ENCODE assay signal across 9 mouse cellular contexts in the genomic region with DNA sequence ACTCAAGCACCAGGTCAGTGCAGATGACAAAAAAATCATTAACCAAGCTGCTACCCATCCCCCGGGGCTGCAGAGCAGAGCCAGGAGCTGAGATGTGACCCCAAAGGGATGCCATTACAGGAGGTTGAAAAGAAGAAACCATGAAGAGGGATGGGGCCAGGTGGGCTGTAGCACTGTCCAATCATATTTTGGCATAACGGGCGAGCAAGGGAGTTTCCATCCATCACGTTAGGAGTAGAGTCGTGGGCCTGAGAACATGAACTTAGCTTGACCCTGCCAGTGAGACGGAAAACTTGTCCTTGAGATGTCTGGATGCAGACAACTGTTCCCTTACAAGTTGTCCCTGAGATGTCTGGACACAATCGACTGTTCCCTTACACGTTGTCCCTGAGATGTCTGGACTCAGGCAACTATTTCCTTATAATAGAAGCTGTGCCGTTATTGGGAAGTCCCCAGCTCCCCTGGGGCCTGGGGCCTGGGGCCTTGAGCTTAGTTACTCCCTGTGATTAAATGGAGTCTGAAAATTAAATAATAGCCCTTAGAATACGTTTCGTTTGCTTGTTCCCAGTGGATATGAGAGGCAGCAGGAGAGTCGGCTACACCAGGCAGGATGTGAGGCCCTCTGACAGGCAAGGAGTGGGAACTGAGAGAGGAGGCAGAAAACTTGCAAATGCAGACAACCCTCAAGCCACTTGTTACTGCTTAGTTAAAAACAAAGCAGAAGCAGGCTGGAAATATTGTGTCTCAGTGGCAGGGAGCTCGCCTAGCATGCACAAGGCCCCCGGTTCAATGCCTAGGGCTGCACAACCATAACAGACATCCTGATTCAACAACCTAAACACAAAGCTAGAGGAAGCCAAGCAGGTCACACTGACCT. TPM values are rescaled to one million over a fixed set of nuclear protein-coding genes. Genes with fewer than 3 reads are reported as not detected.
A peak's percentile ranks its signal among the peaks of the same experiment; 100 is the strongest.
DNase-seq lines count a peak whose midpoint lies in the region; ATAC-seq and TF ChIP-seq lines count a peak whose summit lies in the region.
"Had no signal": no experiment of that assay in that cellular context is flagged by ENCODE, and none has a peak within 500 bp of the region (broad histone marks: within the 10 kb centered on the region; RNA-seq: fewer than 3 reads in every experiment).

No protein-coding gene starts in this region.

- TF ChIP-seq POLR2A in bone marrow macrophage, adult 2 months (IDR thresholded peaks at IDR 0.05; ENCODE audit: borderline replicate concordance, low read depth, low read length) = no peak

- H3K4me1 ChIP-seq in bone marrow macrophage, adult 2 months (ENCODE audit: control insufficient read depth, insufficient read depth, low read length) = peaks cover 42% of the 10 kb centered on the region
- no peaks in the 10 kb centered on the region; the same call in 1 of the 2 replicates for H3K4me1 ChIP-seq in hindbrain, embryonic 16.5 days (ENCODE audit: control insufficient read depth, insufficient read depth, low read depth, low read length)

- no peaks in the 10 kb centered on the region for H3K9me3 ChIP-seq in hindbrain, embryonic 16.5 days (ENCODE audit: control insufficient read depth, low read length)
- H3K9me3 ChIP-seq: hindbrain, embryonic 13.5 days had no signal

- no peak overlapping the region for H3K4me3 ChIP-seq in layer of hippocampus, adult 2 months
- H3K4me3 ChIP-seq in bone marrow macrophage, adult 2 months (ENCODE audit: insufficient read depth, low read length) = no peak overlapping the region
- H3K4me3 ChIP-seq in hindbrain, embryonic 16.5 days (ENCODE audit: low read length) = no peak overlapping the region
- H3K4me3 ChIP-seq: hindbrain, embryonic 13.5 days had no signal

- H3K4me2 ChIP-seq in hindbrain, embryonic 16.5 days (ENCODE audit: low read length) = no peak overlapping the region
- H3K4me2 ChIP-seq: hindbrain, embryonic 13.5 days had no signal

- no peaks in the 10 kb centered on the region for H3K27me3 ChIP-seq in hindbrain, embryonic 16.5 days (replicated peaks; ENCODE audit: control insufficient read depth, insufficient read depth, low read length)

- no peak for TF ChIP-seq CTCF in layer of hippocampus, adult 2 months (conservative IDR thresholded peaks at IDR 0.05)
- no peak for TF ChIP-seq CTCF in bone marrow macrophage, adult 2 months (IDR thresholded peaks at IDR 0.05; ENCODE audit: low read depth, low read length)

- no peak overlapping the region for H3K9ac ChIP-seq in hindbrain, embryonic 16.5 days (ENCODE audit: low read depth, low read length)
- H3K9ac ChIP-seq: hindbrain, embryonic 13.5 days had no signal

- peak overlapping the region; percentile 48; the same call in 1 of the 2 replicates for H3K27ac ChIP-seq in layer of hippocampus, adult 2 months
- H3K27ac ChIP-seq in bone marrow macrophage, adult 2 months (ENCODE audit: insufficient read depth, low read depth, low read length) = peak overlapping the region; percentile 85
- H3K27ac ChIP-seq in hindbrain, embryonic 16.5 days (ENCODE audit: low read depth, low read length) = no peak overlapping the region
- H3K27ac ChIP-seq: hindbrain, embryonic 13.5 days had no signal

- WGBS in hindbrain, embryonic 16.5 days = 55% methylated on average over 14 of the region's 14 CpGs

- peak; percentile 62 for DNase-seq in adrenal gland, adult 2 months
- no peak for DNase-seq in adrenal gland, postnatal 4 days (ENCODE audit: low spot score in 2 of 2)
- no peak for DNase-seq in layer of hippocampus, adult 2 months (ENCODE audit: low spot score in 2 of 2)
- no peak for DNase-seq in layer of hippocampus, adult 9-10 months (ENCODE audit: low spot score)
- DNase-seq in kidney, postnatal 36 days = peak; percentile 40 to 74
- no peak for DNase-seq in frontal cortex, postnatal 25 days (ENCODE audit: low spot score in 2 of 2)

- ATAC-seq in hindbrain, embryonic 16.5 days = no peak

- H3K36me3 ChIP-seq in hindbrain, embryonic 16.5 days (ENCODE audit: control insufficient read depth, insufficient read depth, low read length) = no peaks in the 10 kb centered on the region
- H3K36me3 ChIP-seq: hindbrain, embryonic 13.5 days had no signal

RNA-seq across cellular contexts. Expression of gene 6030408B16Rik, which starts 26.1 kb away (rescaled TPM):
- under 1 TPM; 0.40 to 0.52 TPM for total RNA-seq in adrenal gland, adult 2 months (2021)
- 1.4 and 2.0 TPM in 2 replicates for polyA plus RNA-seq in adrenal gland, adult 2 months (2012; rRNA removed)
- 1 to 10 TPM; 2.6 to 3.4 TPM for total RNA-seq in adrenal gland, postnatal 4 days (2021)
- under 1 TPM in 1 of 2 experiments, not detected in 1; 0.54 TPM for total RNA-seq in layer of hippocampus, adult 2 months (2021)
- polyA plus RNA-seq in bone marrow macrophage, adult 2 months (2012; ENCODE audit: insufficient read depth, insufficient read length, missing spikeins) = not detected in 2 replicates
- polyA plus RNA-seq in hindbrain, embryonic 16.5 days (2015; fragmentation: Nextera tagmentation; extraction: Ambion mirVana) = 0.13 and 0.21 TPM in 2 replicates

RNA-seq across cellular contexts. Expression of gene Atg101, which starts 35.1 kb away (rescaled TPM):
- 10 to 100 TPM; 38.6 to 58.8 TPM for total RNA-seq in adrenal gland, adult 2 months (2021)
- polyA plus RNA-seq in adrenal gland, adult 2 months (2012; rRNA removed) = 31.9 and 35.4 TPM in 2 replicates
- total RNA-seq in adrenal gland, postnatal 4 days (2021) = 10 to 100 TPM; 37.8 to 38.9 TPM
- total RNA-seq in layer of hippocampus, adult 2 months (2021) = 10 to 100 TPM; 50.6 to 53.3 TPM
- polyA plus RNA-seq in bone marrow macrophage, adult 2 months (2012; ENCODE audit: insufficient read depth, insufficient read length, missing spikeins) = 36.4 and 39.1 TPM in 2 replicates
- polyA plus RNA-seq in hindbrain, embryonic 16.5 days (2015; fragmentation: Nextera tagmentation; extraction: Ambion mirVana) = 79.6 and 81.3 TPM in 2 replicates

RNA-seq across cellular contexts. Expression of gene Krt80, which starts 50.8 kb away (rescaled TPM):
- 1 to 10 TPM; 3.6 TPM for total RNA-seq in adrenal gland, adult 2 months (2021)
- polyA plus RNA-seq in adrenal gland, adult 2 months (2012; rRNA removed) = 1.9 and 2.3 TPM in 2 replicates
- total RNA-seq in adrenal gland, postnatal 4 days (2021) = 1 to 10 TPM in 1 of 2 experiments, under 1 TPM in 1; 0.45 to 1.1 TPM
- under 1 TPM; 0.12 to 0.18 TPM for total RNA-seq in layer of hippocampus, adult 2 months (2021)
- 14.8 and 15.6 TPM in 2 replicates for polyA plus RNA-seq in bone marrow macrophage, adult 2 months (2012; ENCODE audit: insufficient read depth, insufficient read length, missing spikeins)
- polyA plus RNA-seq in hindbrain, embryonic 16.5 days (2015; fragmentation: Nextera tagmentation; extraction: Ambion mirVana) = 0.25 and 0.38 TPM in 2 replicates

Comparison
In these comparisons a context has a peak if more than half of its experiments do, and no peak if none do; other contexts are left out.
1. DNase-seq: peak in adrenal gland, adult 2 months (single experiment) and kidney, postnatal 36 days (2 of 2); none in adrenal gland, postnatal 4 days (0 of 2), layer of hippocampus, adult 2 months (0 of 2), layer of hippocampus, adult 9-10 months (single experiment) and frontal cortex, postnatal 25 days (0 of 2).